Mouse (Mus musculus) CD4-positive, CD25-positive, alpha-beta regulatory T cell, adult 4 months (primary cell): ENCODE data around the gene Herc3. TPM values are rescaled to one million over a fixed set of nuclear protein-coding genes. Genes with fewer than 3 reads are reported as not detected.

Experiments used
- ATAC-seq: one replicate; pipeline ENCODE4 v1.8.0; 2017
- polyA plus RNA-seq, 2 experiments: library from polyadenylated mRNA; unstranded; fragments of 100-300 nt; shearing (Covaris generic); gene quantifications; one replicate each; pipeline ENCODE4 v1.2.1; 2017

The Herc3 gene
- polyA plus RNA-seq, 2 experiments from 2014 or later, result 21.7 to 27.1 TPM

GRCm38 (mm10) chr6:58922511-58922910, 91.2 kb downstream of the Herc3 start:
- ATAC-seq, result no peak

DNA sequence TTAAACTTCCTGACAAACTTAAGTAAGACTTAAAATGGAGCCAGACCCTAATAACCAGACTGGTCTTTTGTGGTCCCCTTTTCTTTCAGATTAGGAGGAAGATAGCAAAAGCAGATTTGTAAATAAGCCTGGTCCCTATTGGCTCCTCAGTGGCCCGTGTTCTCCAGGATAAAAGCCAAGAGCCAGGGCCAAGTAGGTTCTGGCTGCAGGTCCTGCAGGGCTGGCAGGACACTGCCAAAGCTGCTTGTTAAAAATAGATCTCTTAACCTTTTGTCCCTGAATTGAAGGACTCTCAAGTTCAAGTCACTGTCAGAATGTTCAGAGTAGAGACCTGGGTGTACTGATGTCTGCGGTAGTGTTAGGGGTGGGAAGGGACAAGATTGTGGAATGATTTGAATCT, 96.6 kb downstream of the Herc3 start:
- ATAC-seq, result no peak

DNA sequence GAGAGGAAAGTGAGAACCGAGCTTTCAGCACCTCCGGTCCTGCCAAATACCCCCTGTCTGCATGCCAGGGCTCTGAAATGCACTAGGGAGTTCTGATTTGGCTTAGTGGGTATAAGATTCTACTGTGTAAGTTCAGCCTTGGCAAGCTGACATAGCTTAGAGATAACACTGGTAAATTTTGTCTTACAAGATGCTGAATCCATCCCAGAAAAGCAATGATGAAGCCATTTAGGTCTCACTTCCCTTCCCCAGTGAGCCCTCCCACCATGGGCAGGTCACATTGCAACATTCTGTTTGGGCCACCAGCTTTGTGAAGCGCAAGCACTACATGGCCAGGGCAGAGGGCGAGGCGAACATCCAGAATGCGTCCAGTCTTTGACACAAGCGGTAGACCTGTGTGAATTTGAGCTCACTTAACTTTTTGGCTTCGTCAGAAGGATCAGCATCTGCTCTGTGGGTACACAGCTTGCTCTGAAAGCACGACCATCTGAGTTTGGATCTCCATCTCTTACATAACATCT, 98.7 kb downstream of the Herc3 start:
- ATAC-seq, result no peak

DNA sequence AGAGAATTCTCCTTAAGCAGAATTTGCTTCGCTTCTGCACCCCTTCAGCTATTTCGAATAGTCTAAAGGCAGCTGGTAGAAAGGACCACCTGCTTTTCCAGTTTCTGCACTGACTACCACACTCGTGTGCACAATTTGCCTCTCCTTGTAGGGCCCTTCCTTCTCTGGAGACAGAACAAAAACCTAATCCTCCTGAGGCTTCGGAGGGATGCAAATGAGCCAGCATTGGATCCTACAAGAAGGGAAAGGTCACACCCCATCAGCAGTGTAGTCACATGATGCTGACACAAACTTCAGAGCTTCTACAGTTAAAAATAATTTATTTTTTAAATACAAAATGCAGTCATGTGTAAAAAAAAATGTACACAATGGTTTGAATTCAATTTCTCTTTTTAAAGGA, 99.9 kb downstream of the Herc3 start:
- ATAC-seq, result no peak

DNA sequence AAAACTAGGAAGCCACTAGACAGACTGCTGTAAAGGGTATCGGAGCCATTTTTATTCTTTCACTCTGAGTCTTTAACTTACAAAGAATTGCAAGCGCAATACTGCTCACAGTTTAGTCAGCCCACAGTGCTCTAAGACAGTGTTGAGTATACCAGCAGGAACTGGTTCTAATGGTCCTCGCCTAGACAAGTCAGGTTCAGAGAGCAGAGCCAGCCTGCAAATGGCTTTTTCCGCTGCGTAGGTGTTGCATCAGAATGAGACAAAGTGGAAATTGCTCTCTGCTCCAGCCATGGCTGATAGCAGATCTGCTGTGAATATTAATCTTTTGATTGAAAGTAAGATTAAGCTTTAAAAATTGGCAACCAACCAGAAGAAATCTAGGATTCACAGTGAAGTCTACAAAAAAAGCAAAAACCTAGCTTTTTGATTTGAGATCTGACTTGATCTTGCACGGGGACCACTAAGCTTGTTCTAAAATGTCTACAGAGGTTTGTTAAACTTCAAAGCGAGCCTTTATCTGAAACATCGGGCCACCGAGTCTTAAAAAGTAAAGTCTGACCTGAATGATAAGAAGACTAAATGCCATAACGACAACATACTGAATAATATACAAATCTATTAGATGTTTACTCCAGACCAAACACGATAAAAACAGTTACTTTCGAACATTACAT, 101.4 kb downstream of the Herc3 start:
- ATAC-seq, result no peak

DNA sequence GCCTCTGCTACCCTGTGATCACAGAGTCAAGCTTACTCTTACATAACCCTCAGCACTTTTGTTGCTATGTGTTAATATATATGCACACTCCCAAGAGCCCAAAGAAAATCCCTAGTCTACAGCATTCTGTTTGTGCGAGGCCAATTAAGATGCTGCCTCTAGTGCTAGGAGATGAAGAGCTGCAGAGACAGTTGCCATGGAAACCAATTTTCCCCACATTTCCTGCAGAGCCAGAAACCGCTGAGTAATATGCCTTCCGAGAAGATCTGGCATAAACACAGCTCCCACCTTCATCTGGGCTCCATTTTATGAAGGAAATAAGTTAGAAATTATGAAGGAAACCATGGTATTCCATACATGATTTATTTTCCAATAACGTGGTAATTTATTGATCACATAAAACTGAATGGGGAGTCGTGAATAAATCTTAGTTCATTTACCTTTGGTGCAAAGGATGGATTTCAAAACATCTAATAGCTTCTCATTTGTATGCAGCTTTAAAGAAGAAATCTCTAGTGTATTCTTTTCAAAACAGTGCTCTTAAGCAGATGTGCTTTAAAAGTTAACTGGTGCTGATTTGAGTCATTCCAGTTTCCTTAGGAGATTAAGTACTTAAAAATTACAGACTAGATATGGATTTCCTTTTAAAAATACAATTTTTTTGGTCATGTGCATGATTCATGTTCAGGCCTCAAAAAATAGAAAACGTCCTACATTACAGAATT, 102.1 kb downstream of the Herc3 start:
- no peak for ATAC-seq

GRCm38 (mm10) chr6:58934144-58934543, 102.9 kb downstream of the Herc3 start:
- ATAC-seq, result no peak

DNA sequence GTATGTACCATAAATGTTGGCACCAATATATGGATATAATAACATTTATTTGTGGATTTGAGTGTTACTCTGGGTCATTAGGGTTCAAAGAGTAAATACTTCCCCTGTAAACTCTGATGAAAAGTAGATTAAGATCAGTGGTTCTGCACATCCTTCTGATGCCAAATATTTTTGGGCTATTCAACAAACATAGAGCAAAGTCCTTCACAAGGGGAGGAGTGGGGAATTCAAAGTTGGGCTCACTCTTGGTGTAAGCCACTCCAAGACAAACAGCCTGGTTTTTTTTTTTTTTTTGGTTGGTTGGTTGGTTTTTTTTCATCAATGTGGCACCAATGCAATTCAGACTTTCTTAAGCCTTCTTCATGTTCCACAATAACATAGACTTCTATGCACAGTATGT, 106.5 kb downstream of the Herc3 start:
- no peak for ATAC-seq

GRCm38 (mm10) chr6:58942276-58942675, 111.0 kb downstream of the Herc3 start:
- ATAC-seq, result no peak

DNA sequence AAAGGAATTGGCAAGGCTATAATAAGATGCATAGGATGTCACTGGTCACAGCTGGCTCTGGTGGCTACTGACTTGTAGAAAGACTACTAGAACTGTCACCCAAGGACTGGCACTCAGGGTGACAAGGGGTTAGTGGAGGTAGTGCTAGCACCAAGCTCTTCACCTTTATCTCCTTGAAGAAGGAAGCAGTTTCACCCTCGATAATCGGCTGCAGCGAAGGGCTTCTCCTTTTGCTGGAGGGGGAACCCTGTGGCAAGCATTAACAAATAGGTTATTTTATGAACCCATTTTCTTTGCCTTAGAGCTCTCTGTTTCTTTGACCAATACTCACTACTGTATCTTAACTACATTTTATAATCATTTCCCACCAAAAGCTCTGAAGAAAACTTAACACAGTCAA, 112.7 kb downstream of the Herc3 start:
- no peak for ATAC-seq

- no peak for ATAC-seq
Observed at GRCm38 (mm10) chr6:58946246-58946645, 115.0 kb downstream of the Herc3 start.

DNA sequence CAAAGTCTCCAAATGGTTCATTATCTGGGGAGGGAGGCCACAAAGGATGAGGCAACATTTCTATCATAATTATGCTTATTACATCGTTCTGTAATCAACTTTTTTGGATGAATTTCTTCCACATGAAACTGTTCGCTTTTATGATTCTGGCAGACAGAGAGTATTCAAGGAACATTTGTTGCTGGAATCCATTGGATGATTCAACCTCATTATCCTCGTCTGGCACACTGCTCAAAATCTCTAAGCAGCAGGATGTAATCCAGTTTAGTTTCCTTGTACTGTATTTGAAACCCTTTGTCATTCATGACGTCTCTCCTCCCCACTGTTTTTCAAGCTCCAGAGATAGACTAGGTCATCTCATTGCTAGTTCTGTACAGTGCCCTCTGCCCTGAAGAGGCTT, 115.6 kb downstream of the Herc3 start:
- no peak for ATAC-seq

GRCm38 (mm10) chr6:58950410-58950809, 119.1 kb downstream of the Herc3 start:
- no peak for ATAC-seq

GRCm38 (mm10) chr6:58951128-58951992, 120.1 kb downstream of the Herc3 start:
- no peak for ATAC-seq

DNA sequence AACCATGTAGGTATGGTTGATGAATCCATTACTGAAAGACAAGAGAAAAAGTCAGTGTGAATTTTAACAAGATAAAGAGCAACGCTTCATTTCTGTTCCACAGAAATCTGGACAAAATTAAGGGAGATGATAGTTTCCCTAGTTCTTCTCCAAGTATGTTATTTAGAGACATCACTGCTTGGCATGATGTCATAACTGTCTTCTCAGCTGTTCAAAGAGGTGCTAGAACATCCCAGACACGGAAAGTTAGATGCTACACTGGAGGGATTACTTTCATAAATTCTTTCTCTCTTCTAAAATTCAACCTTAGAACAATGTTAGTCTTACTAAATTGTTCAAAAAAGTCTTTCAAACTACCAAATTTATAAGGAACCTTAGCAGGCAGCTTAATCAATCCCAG, 129.3 kb downstream of the Herc3 start:
- ATAC-seq, result no peak

- no peak for ATAC-seq
Observed at GRCm38 (mm10) chr6:58962691-58963090, 131.4 kb downstream of the Herc3 start.

- ATAC-seq, result no peak
Observed at GRCm38 (mm10) chr6:58964091-58964490, 132.8 kb downstream of the Herc3 start.

DNA sequence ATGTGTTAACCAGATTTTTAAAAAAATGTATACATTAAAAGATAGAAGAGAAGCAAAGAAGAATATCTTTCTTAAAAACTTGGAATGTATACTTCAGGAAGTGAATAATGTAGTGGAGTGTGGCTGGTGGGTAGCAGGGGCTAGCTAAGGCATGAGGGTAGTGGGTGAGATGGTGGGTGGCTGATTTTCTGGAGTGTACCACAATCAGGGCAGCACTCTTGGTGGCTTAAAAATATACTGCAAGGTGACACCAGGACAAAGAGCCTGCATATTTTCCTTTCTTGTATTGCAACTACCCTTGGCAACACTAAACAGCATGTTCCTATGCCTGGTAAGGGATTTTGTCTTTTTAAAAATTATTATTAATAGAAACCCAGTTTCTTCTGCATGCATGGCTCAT, 133.3 kb downstream of the Herc3 start:
- ATAC-seq, result no peak

DNA sequence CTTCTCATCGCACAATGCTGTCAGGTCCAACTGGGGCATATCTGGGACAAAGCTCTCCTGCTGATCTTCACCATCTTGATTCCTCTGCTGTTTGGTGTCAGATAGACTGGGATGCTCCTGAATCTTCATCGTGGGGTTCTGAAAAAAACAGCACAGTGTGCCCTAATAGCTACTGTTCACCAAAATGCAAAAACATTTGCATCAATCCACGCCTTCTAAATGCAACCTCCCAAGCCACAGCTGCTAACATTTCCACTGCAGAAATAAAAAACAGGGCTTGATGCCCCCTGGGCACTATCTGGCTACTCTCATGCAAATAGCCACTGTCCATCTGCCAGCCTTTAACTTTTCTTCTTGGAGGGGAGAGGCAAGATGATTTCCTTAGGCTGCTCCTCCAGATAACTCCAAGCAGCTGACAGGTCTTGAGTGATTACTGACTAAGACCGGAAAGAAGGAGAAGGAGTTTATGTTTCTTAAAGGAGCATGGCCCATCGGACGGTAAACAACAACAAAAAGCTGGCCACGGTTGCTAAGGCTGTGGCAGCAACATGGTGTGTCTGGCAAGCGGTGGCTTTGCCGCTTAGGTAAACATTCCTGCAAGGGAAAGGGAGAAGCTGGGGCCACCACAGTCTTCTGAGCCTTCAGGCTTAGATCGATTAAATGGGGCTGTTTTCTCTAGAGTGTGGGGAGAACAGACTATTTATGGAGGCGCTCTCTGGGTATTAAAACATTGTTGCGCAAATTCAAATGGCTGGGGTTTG, 134.0 kb downstream of the Herc3 start:
- ATAC-seq, result no peak

DNA sequence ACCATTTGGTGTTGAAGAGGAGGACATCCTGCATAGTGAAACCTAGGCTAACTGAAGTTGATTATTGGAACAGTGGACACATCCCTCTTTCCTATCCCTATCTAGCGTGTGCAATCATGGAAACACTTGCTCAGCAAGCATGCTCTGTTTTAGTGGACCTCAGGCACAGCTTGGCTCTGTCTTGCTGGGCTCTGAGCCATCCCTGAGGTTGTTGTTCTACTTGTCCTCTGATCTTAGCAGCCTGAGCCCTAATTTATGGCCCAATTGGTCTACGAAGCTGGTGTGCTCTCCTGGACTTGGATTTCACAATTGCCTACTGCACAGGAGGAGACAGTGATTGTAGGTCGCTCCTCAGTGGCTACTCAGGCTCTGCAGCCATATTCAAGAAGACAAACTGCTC, 137.0 kb downstream of the Herc3 start:
- ATAC-seq, result no peak
